Mouse (Mus musculus) small intestine, adult 2 months (tissue): ENCODE measurements around the gene Armh3.

Experiments used
- CTCF ChIP-seq: fragments of 200-500 bp; IDR thresholded peaks from 2 replicates; pipeline ENCODE4 v1.5.1; 2012; ENCODE audit warnings: low read depth, mild to moderate bottlenecking, control low read depth, inconsistent platforms, low read length, moderate library complexity, mixed read lengths; ENCODE audit not compliant: insufficient replicate concordance, insufficient read length; ENCODE audit errors: extremely low read depth
- POLR2A ChIP-seq: fragments of 200-500 bp; IDR thresholded peaks from 2 replicates; pipeline ENCODE4 v1.6.1; 2012; ENCODE audit warnings: low read depth, mild to moderate bottlenecking, control low read depth, inconsistent platforms, low read length, moderate library complexity

GRCm38 (mm10) chr19:45960770-45961169, 37.5 kb downstream of the Armh3 start:
- TF ChIP-seq POLR2A, result no peak
- TF ChIP-seq CTCF, result no peak
